Mouse (Mus musculus): ENCODE measurements around the gene Pdhx.

The Pdhx gene

GRCm38 (mm10) chr2:102989446-102989845 is 83.9 kb downstream of the Pdhx start:
- DNase-seq (ENCODE audit: low spot score in 2 of 2): no peak

DNA sequence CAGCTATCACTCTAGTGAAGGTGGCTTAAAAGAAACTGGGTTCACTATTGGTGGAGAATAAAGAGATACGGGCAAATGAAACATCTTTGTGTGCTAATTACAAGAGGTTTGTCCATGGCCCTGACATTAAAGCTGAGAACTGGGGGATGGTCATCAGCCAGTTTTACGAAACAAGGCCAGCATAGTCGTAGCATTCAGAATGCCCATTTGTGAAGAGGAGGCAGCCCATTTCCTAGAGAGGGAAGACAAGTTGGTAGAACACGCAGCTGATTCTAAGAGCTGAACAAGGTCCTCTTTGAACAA is 85.7 kb downstream of the Pdhx start:
- DNase-seq (ENCODE audit: low spot score in 2 of 2): no peak

- no peak for DNase-seq (ENCODE audit: low spot score in 2 of 2)
Measured at GRCm38 (mm10) chr2:102986964-102987707, 86.2 kb downstream of the Pdhx start.

- no peak for DNase-seq (ENCODE audit: low spot score in 2 of 2)
Measured at GRCm38 (mm10) chr2:102986424-102986823, 86.9 kb downstream of the Pdhx start.

DNA sequence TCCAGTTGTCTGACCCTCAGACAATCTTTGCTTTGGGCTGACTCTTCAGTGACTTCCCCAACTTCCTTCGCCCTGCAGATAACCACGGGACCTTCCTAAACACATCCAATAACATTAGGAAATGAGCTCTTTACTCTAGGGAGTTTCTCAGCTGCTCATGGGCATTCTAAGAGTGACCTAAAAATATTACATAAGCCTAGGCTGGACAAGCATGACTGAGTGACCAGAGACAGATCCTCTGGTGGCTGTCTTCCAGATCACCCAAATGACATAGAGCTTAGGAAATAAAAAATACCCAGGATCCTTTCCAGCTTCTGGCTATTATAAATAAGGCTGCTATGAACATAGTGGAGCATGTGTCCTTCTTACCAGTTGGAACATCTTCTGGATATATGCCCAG is 90.5 kb downstream of the Pdhx start:
- DNase-seq (ENCODE audit: low spot score in 2 of 2): no peak

DNA sequence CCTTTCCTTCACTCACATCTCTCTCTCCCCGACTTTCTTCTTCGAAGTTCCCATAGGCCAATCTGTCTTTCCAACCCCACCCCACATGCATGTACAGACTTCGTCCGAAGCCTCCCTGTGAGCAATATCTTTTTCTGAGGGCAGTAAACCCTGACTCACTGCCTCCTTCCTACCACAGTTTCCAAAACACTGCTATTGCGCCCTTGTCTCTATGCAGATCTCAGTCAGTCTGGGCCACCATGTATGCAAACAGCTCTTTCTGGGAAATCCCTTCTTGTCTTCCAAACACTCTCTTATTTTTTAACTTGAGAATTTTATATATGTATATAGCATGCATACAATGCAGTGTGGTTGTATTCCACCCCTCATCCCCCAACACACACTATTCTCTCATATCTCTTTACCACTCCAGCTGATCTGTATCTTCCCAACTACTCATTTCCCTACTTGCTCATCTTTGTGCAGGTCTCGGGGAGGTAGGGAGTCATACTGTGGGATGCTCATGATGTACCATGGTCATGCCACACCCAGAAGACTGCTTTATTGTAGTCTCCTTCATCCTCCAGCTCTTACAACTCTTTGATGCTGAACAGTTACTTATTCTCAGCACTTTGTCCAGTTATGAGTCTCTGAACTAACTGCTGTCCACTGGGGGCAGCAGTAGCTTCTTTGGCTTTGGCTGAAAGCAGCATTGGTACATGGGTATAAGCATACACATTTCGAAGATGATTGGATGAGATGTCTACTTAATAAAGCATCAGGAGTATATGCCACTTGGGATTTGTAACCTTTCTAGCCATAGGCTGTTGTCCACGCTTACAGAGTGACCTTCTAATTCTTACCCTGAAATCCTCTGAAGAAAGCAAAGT is 91.6 kb downstream of the Pdhx start:
- no peak for DNase-seq (ENCODE audit: low spot score in 2 of 2)

DNA sequence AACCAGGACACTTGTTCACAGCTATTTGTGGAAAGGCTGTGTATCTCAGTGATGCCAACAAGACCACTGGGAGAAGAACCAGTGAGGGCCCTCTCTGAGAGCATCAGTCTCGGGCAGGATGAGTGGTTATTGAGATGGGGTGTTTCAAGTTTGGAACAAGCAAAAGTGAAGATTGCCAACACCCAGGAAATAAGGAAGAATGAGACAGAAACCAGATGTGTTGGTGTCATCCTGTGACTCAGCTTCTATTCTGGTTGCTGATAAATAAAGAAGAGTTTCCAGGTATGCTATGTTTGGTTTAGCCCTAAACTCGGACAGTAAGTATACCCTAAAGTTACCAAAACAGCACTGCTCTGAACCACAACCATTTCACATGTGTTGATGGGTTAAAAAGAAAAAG is 92.4 kb downstream of the Pdhx start:
- no peak for DNase-seq (ENCODE audit: low spot score in 2 of 2)

DNA sequence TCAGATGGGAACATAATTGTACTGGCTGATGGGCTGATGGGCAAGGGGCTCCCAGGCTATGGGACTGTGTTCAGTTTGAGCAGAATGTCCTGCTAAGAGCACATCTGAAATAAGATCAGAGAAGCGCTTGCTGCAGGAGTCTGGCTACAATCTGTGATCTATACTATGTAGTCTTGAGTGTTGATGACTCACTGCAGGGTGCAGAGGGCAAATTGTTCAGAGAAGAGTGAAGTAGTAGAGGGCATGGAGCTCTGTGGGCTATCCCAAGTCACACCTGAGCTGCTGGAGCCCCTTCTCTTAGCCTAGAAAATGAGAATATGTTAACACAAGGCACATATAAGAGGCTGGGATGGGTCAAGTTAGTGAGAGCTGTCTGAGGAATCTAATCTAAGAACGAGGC is 93.8 kb downstream of the Pdhx start:
- no peak for DNase-seq (ENCODE audit: low spot score in 2 of 2)

- no peak for DNase-seq (ENCODE audit: low spot score in 2 of 2)
Measured at GRCm38 (mm10) chr2:102979112-102979511, 94.2 kb downstream of the Pdhx start.

- DNase-seq (ENCODE audit: low spot score in 2 of 2): no peak
Measured at GRCm38 (mm10) chr2:102975358-102975945, 97.9 kb downstream of the Pdhx start.

- DNase-seq (ENCODE audit: low spot score in 2 of 2): no peak
Measured at GRCm38 (mm10) chr2:102973115-102973514, 100.2 kb downstream of the Pdhx start.

DNA sequence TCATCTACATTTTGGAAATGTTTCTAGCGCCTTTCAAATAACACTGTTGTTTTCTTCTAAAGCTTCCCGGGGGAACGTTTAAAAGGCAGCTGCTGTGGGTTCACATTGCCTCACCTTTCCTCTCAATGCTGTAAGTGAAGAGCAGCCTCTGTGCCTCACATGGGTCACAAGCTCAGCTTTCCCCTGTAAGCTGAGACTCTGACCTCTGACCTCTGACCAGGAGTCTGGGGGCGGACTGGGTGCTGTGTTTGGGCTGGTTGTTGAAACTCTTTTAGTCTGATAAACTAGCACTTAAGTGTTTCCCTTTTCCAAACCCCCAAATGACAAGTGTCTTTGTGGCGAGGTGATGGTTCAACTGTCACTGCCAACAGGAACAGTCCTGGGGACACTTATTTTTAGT is 100.7 kb downstream of the Pdhx start:
- no peak for DNase-seq (ENCODE audit: low spot score in 2 of 2)

- no peak for DNase-seq (ENCODE audit: low spot score in 2 of 2)
Measured at GRCm38 (mm10) chr2:102971951-102972350, 101.4 kb downstream of the Pdhx start.
